Mouse (Mus musculus) ES-E14 (cell line): ENCODE results near the gene Sphk2.

Experiments used
- CHD2 ChIP-seq: IDR thresholded peaks from 2 replicates; pipeline ENCODE4 v1.6.1; 2014; ENCODE audit warnings: mild to moderate bottlenecking, low read depth, low read length, inconsistent platforms
- ZC3H11A ChIP-seq: IDR thresholded peaks from 2 replicates; pipeline ENCODE4 v1.6.1; 2012; ENCODE audit warnings: low read depth, mild to moderate bottlenecking, inconsistent platforms, low read length, borderline replicate concordance

DNA sequence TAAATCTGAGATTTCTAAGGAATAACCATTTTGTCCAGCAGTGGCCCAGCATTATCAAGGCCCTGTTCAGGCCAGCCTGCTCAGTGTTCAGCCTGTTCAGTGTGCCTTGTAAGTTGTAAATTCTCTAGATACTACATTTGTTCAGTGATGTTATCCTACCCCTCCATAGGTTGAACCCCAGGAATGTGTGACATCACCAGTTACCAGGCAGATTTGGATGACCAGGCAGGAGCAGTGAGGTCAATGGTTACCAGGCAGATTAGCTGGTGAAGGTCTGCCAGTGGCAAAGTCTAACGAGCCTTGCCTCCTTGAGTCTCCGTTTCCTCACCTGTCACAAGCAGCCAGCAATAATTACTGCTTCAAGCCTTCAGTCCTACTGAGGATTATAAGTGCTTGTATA, 26.6 kb upstream of the Sphk2 start:
- TF ChIP-seq CHD2 = peak; percentile 95
- TF ChIP-seq ZC3H11A = no peak
